Mouse (Mus musculus): ENCODE measurements around the gene Fgd6. TPM values are rescaled to one million over a fixed set of nuclear protein-coding genes. Genes with fewer than 3 reads are reported as not detected.

The Fgd6 gene
- polyA plus RNA-seq, 1 experiment from 2014 or later: 3.3 TPM

- no peak for ATAC-seq (ENCODE audit: low FRiP score)
- H3K27ac ChIP-seq: no peak overlapping the region
- no peak overlapping the region for H3K9ac ChIP-seq
- H3K9me3 ChIP-seq: no peaks in the 10 kb centered on the region
- WGBS: 80% methylated on average over 5 of the region's 5 CpGs
- H3K27me3 ChIP-seq: no peaks in the 10 kb centered on the region
- H3K4me2 ChIP-seq: no peak overlapping the region
- H3K4me1 ChIP-seq: peaks cover 10% of the 10 kb centered on the region
- no peak overlapping the region for H3K4me3 ChIP-seq (replicated peaks)
- no peaks in the 10 kb centered on the region; the same call in 1 of the 2 replicates for H3K36me3 ChIP-seq (replicated peaks)
Observed at GRCm38 (mm10) chr10:94124376-94124775, 88.6 kb downstream of the Fgd6 start.

GRCm38 (mm10) chr10:94129680-94130119, 93.9 kb downstream of the Fgd6 start:
- WGBS: 44% methylated on average over 9 of the region's 9 CpGs
- H3K9me3 ChIP-seq: no peaks in the 10 kb centered on the region
- H3K27ac ChIP-seq: peak overlapping the region; percentile 71
- no peak overlapping the region for H3K4me2 ChIP-seq
- H3K4me3 ChIP-seq (replicated peaks): no peak overlapping the region
- H3K4me1 ChIP-seq: peaks cover 17% of the 10 kb centered on the region
- no peaks in the 10 kb centered on the region for H3K36me3 ChIP-seq (replicated peaks)
- ATAC-seq (ENCODE audit: low FRiP score): peak; percentile 81
- H3K27me3 ChIP-seq: no peaks in the 10 kb centered on the region
- H3K9ac ChIP-seq: no peak overlapping the region

GRCm38 (mm10) chr10:94133081-94133480, 97.3 kb downstream of the Fgd6 start:
- Histone ChIP-seq H3K4me3 (replicated peaks) (no peak overlapping the region), H3K4me1 (peaks cover 17% of the 10 kb centered on the region), H3K4me2 (no peak overlapping the region), H3K27me3 (no peaks in the 10 kb centered on the region), H3K9me3 (no peaks in the 10 kb centered on the region), H3K36me3 (replicated peaks) (no peaks in the 10 kb centered on the region), H3K27ac (no peak overlapping the region), H3K9ac (no peak overlapping the region)
- ATAC-seq (ENCODE audit: low FRiP score): no peak
- WGBS: 79% methylated on average over 8 of the region's 8 CpGs

- Histone ChIP-seq H3K4me3 (replicated peaks) (no peak overlapping the region), H3K4me2 (no peak overlapping the region), H3K27me3 (no peaks in the 10 kb centered on the region), H3K9ac (no peak overlapping the region), H3K9me3 (no peaks in the 10 kb centered on the region), H3K36me3 (replicated peaks) (no peaks in the 10 kb centered on the region), H3K4me1 (peaks cover 14% of the 10 kb centered on the region), H3K27ac (no peak overlapping the region)
- no peak for ATAC-seq (ENCODE audit: low FRiP score)
- 91% methylated on average over 7 of the region's 7 CpGs for WGBS
Observed at GRCm38 (mm10) chr10:94133674-94134073, 97.9 kb downstream of the Fgd6 start.

GRCm38 (mm10) chr10:94134535-94135390, 99.0 kb downstream of the Fgd6 start:
- Histone ChIP-seq H3K4me1 (peaks cover 3% of the 10 kb centered on the region), H3K9ac (no peak overlapping the region), H3K4me3 (replicated peaks) (no peak overlapping the region), H3K27me3 (no peaks in the 10 kb centered on the region), H3K36me3 (replicated peaks) (no peaks in the 10 kb centered on the region), H3K4me2 (no peak overlapping the region), H3K27ac (no peak overlapping the region), H3K9me3 (no peaks in the 10 kb centered on the region)
- 93% methylated on average over 12 of the region's 12 CpGs for WGBS
- no peak for ATAC-seq (ENCODE audit: low FRiP score)

GRCm38 (mm10) chr10:94138890-94139482, 103.2 kb downstream of the Fgd6 start:
- ATAC-seq (ENCODE audit: low FRiP score): no peak
- Histone ChIP-seq H3K4me2 (no peak overlapping the region), H3K27ac (no peak overlapping the region), H3K36me3 (replicated peaks) (peaks cover 5% of the 10 kb centered on the region; the same call in 1 of the 2 replicates), H3K9me3 (no peaks in the 10 kb centered on the region), H3K27me3 (no peaks in the 10 kb centered on the region), H3K4me3 (replicated peaks) (no peak overlapping the region), H3K9ac (no peak overlapping the region), H3K4me1 (no peaks in the 10 kb centered on the region)
- WGBS: 91% methylated on average over 10 of the region's 10 CpGs

GRCm38 (mm10) chr10:94140227-94140931, 104.6 kb downstream of the Fgd6 start:
- Histone ChIP-seq H3K4me3 (replicated peaks) (no peak overlapping the region), H3K27ac (no peak overlapping the region), H3K9ac (no peak overlapping the region), H3K4me1 (no peaks in the 10 kb centered on the region), H3K9me3 (no peaks in the 10 kb centered on the region), H3K4me2 (no peak overlapping the region), H3K36me3 (replicated peaks) (peaks cover 5% of the 10 kb centered on the region; the same call in 1 of the 2 replicates), H3K27me3 (no peaks in the 10 kb centered on the region)
- 82% methylated on average over 3 of the region's 3 CpGs for WGBS
- no peak for ATAC-seq (ENCODE audit: low FRiP score)

GRCm38 (mm10) chr10:94142427-94142826, 106.6 kb downstream of the Fgd6 start:
- 90% methylated on average over 3 of the region's 3 CpGs for WGBS
- no peaks in the 10 kb centered on the region for H3K9me3 ChIP-seq
- no peak overlapping the region for H3K4me2 ChIP-seq
- no peak overlapping the region for H3K4me3 ChIP-seq (replicated peaks)
- H3K27me3 ChIP-seq: no peaks in the 10 kb centered on the region
- H3K36me3 ChIP-seq (replicated peaks): peaks cover 5% of the 10 kb centered on the region; the same call in 1 of the 2 replicates
- no peak overlapping the region for H3K9ac ChIP-seq
- H3K27ac ChIP-seq: no peak overlapping the region
- peaks cover 4% of the 10 kb centered on the region; the same call in 1 of the 2 replicates for H3K4me1 ChIP-seq
- no peak for ATAC-seq (ENCODE audit: low FRiP score)

GRCm38 (mm10) chr10:94144581-94144980, 108.8 kb downstream of the Fgd6 start:
- Histone ChIP-seq H3K27ac (no peak overlapping the region), H3K4me3 (replicated peaks) (no peak overlapping the region), H3K36me3 (replicated peaks) (peaks cover 5% of the 10 kb centered on the region; the same call in 1 of the 2 replicates), H3K4me1 (peaks cover 17% of the 10 kb centered on the region), H3K4me2 (no peak overlapping the region), H3K9me3 (no peaks in the 10 kb centered on the region), H3K9ac (no peak overlapping the region), H3K27me3 (no peaks in the 10 kb centered on the region)
- ATAC-seq (ENCODE audit: low FRiP score): no peak
- 84% methylated on average over 5 of the region's 5 CpGs for WGBS

GRCm38 (mm10) chr10:94147391-94147755, 111.6 kb downstream of the Fgd6 start:
- peak overlapping the region; percentile 89 for H3K9ac ChIP-seq
- peak overlapping the region; percentile 93 for H3K4me3 ChIP-seq (replicated peaks)
- no peaks in the 10 kb centered on the region for H3K9me3 ChIP-seq
- peak overlapping the region; percentile 61 for H3K4me2 ChIP-seq
- no peak; the same call in none of the 2 replicates for ATAC-seq (ENCODE audit: low FRiP score)
- H3K27ac ChIP-seq: peak overlapping the region; percentile 88; the same call in 1 of the 2 replicates
- H3K36me3 ChIP-seq (replicated peaks): no peaks in the 10 kb centered on the region
- no peaks in the 10 kb centered on the region for H3K27me3 ChIP-seq
- H3K4me1 ChIP-seq: peaks cover 21% of the 10 kb centered on the region
- 10% methylated on average over 8 of the region's 8 CpGs for WGBS

GRCm38 (mm10) chr10:94147756-94148531, 112.1 kb downstream of the Fgd6 start, which contains the start of gene Nr2c1:
TSS of gene Nr2c1 (plus strand) at chr10:94148023.
- Histone ChIP-seq H3K4me2 (peak within 1 kb of the TSS; percentile 61), H3K27me3 (no peaks in the 10 kb centered on the region), H3K4me1 (peaks cover 21% of the 10 kb centered on the region), H3K4me3 (replicated peaks) (peak within 1 kb of the TSS; percentile 93), H3K9ac (peak within 1 kb of the TSS; percentile 89), H3K27ac (peak within 1 kb of the TSS; percentile 88), H3K9me3 (no peaks in the 10 kb centered on the region), H3K36me3 (replicated peaks) (no peaks in the 10 kb centered on the region)
- WGBS: under 1% methylated on average over 64 of the region's 64 CpGs
- ATAC-seq (ENCODE audit: low FRiP score): peak; percentile 95

Data from forebrain, embryonic 12.5 days (tissue).